Mouse (Mus musculus): ENCODE measurements at regions not wholly inside any gene's neighbourhood (a gene's known extent, or its start where the extent isn't known, plus 50 kb on each side); places are given as distances from the start of the nearest gene placed in this dataset.
"Not testable (repeated sequence)": the region's sequence is repeated elsewhere in the genome, so short reads cannot be mapped to it uniquely, and the experiment has no call there.

GRCm38 (mm10) chr12:115803675-115804074 is 243.8 kb upstream of the Zfp386 start:
- not testable (repeated sequence) for DNase-seq (ENCODE audit: low read depth)

GRCm38 (mm10) chr12:115807978-115808377 is 239.5 kb upstream of the Zfp386 start:
- DNase-seq (ENCODE audit: low read depth) = no peak

All from NIH3T3 (cell line).